Mouse (Mus musculus): ENCODE measurements around the gene Cotl1.

- no peak for TF ChIP-seq CTCF (IDR thresholded peaks at IDR 0.05)
- TF ChIP-seq EP300 (IDR thresholded peaks at IDR 0.05) = no peak
Observed at GRCm38 (mm10) chr8:119836831-119837230, 3.5 kb downstream of the Cotl1 start.
